9 mouse cellular contexts compared by ENCODE assay signal in the genomic region with DNA sequence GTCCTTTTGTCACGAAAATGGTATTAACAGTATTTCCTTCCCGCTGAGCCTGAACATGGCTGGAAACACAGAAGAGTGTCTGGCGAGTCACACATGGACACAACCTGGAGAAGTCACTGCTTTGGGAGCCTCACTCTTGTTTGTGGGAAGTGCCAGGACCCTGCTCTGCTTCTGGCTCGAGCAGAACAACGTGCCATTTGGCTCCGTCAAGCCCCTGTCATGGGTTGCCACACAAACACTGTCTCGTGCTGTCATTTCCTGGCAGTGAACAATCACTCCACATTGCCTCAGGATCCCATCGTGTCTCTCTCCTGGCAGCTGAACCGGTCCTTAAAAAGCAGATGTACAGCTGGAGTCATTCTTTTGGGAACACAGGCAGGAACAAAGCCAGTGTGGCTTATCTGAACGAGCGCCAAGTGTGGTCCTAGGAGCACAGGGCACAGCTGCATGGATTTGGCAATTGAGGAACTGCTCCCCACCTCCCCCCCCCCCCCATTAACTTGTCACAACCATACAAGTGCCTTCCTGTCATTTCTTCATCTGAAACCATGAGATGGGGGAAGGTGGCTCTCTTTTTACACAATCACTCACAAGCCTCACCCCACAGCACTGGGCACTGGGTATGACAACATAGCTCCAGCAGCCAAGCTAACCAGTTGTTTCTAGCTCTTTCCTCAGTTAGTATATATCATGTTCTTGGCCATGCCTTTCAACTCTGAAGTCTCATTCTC. TPM values are rescaled to one million over a fixed set of nuclear protein-coding genes. Genes with fewer than 3 reads are reported as not detected.
A peak's percentile ranks its signal among the peaks of the same experiment; 100 is the strongest.
DNase-seq lines count a peak whose midpoint lies in the region; ATAC-seq and TF ChIP-seq lines count a peak whose summit lies in the region.
"Had no signal": no experiment of that assay in that cellular context is flagged by ENCODE, and none has a peak within 500 bp of the region (broad histone marks: within the 10 kb centered on the region; RNA-seq: fewer than 3 reads in every experiment).

No protein-coding gene starts in this region.

- ATAC-seq in embryonic facial prominence, embryonic 12.5 days (ENCODE audit: insufficient number of reproducible peaks, insufficient read depth, low FRiP score, low TSS enrichment), result no peak
- no peak for ATAC-seq in intestine, postnatal 0 days
- no peak for ATAC-seq in midbrain, embryonic 11.5 days (ENCODE audit: low FRiP score)
- ATAC-seq: Patski had no signal

- WGBS in embryonic facial prominence, embryonic 12.5 days, result 23% methylated on average over 11 of the region's 11 CpGs
- WGBS in intestine, postnatal 0 days, result 39% methylated on average over 11 of the region's 11 CpGs
- 31% methylated on average over 11 of the region's 11 CpGs for WGBS in limb, embryonic 10.5 days
- 29% methylated on average over 11 of the region's 11 CpGs for WGBS in midbrain, embryonic 11.5 days

- H3K4me2 ChIP-seq in embryonic facial prominence, embryonic 12.5 days (replicated peaks), result peak overlapping the region; percentile 49
- peak overlapping the region; percentile 58 for H3K4me2 ChIP-seq in intestine, postnatal 0 days (replicated peaks; ENCODE audit: low read depth)
- H3K4me2 ChIP-seq in midbrain, embryonic 11.5 days, result peak overlapping the region; percentile 46

- TF ChIP-seq CTCF in testis, adult 2 months (IDR thresholded peaks at IDR 0.05; ENCODE audit: control insufficient read depth, insufficient read depth, insufficient replicate concordance, low read depth, low read length), result no peak
- no peak for TF ChIP-seq CTCF in intestine, postnatal 0 days (IDR thresholded peaks at IDR 0.05; ENCODE audit: low read depth)

- H3K4me1 ChIP-seq in testis, adult 2 months (ENCODE audit: control insufficient read depth, insufficient read depth, low read length), result peaks cover 8% of the 10 kb centered on the region
- peaks cover 25% of the 10 kb centered on the region for H3K4me1 ChIP-seq in embryonic facial prominence, embryonic 12.5 days
- H3K4me1 ChIP-seq in intestine, postnatal 0 days (replicated peaks; ENCODE audit: control insufficient read depth, insufficient read depth, low read length), result peaks cover 6% of the 10 kb centered on the region; the same call in 1 of the 2 replicates
- peaks cover 50% of the 10 kb centered on the region for H3K4me1 ChIP-seq in limb, embryonic 10.5 days
- H3K4me1 ChIP-seq in midbrain, embryonic 11.5 days (ENCODE audit: control insufficient read depth, insufficient read depth, low read length), result peaks cover 27% of the 10 kb centered on the region

- no peak for DNase-seq in testis, postnatal 10 days (ENCODE audit: low spot score)
- peak; percentile 99 for DNase-seq in heart, adult 11 months
- peak; percentile 48 for DNase-seq in limb, embryonic 10.5 days (ENCODE audit: low spot score)
- no peak for DNase-seq in midbrain, embryonic 11.5 days (ENCODE audit: low spot score, missing footprints)
- peak; percentile 58 for DNase-seq in spleen, adult 12 weeks (ENCODE audit: low spot score)

- no peaks in the 10 kb centered on the region for H3K27me3 ChIP-seq in testis, adult 2 months (ENCODE audit: control insufficient read depth, insufficient read depth, low read length)
- H3K27me3 ChIP-seq in embryonic facial prominence, embryonic 12.5 days, result no peaks in the 10 kb centered on the region
- no peaks in the 10 kb centered on the region for H3K27me3 ChIP-seq in intestine, postnatal 0 days (replicated peaks; ENCODE audit: control insufficient read depth, insufficient read depth, low read length)
- H3K27me3 ChIP-seq in limb, embryonic 10.5 days (ENCODE audit: low read depth, poor library complexity, severe bottlenecking), result no peaks in the 10 kb centered on the region
- no peaks in the 10 kb centered on the region for H3K27me3 ChIP-seq in midbrain, embryonic 11.5 days (ENCODE audit: control insufficient read depth, insufficient read depth, low read length)
- H3K27me3 ChIP-seq: Patski had no signal

- H3K36me3 ChIP-seq in testis, adult 2 months (ENCODE audit: control insufficient read depth, insufficient read depth, low read length), result no peaks in the 10 kb centered on the region
- no peaks in the 10 kb centered on the region for H3K36me3 ChIP-seq in embryonic facial prominence, embryonic 12.5 days
- no peaks in the 10 kb centered on the region for H3K36me3 ChIP-seq in intestine, postnatal 0 days (ENCODE audit: control insufficient read depth, insufficient read depth)
- no peaks in the 10 kb centered on the region for H3K36me3 ChIP-seq in limb, embryonic 10.5 days
- H3K36me3 ChIP-seq in midbrain, embryonic 11.5 days (ENCODE audit: control insufficient read depth, insufficient read depth, low read length), result no peaks in the 10 kb centered on the region

- no peaks in the 10 kb centered on the region for H3K9me3 ChIP-seq in embryonic facial prominence, embryonic 12.5 days
- no peaks in the 10 kb centered on the region for H3K9me3 ChIP-seq in intestine, postnatal 0 days (ENCODE audit: control insufficient read depth)
- no peaks in the 10 kb centered on the region for H3K9me3 ChIP-seq in limb, embryonic 10.5 days (replicated peaks)
- no peaks in the 10 kb centered on the region for H3K9me3 ChIP-seq in midbrain, embryonic 11.5 days (ENCODE audit: control insufficient read depth, low read length)

- peak overlapping the region; percentile 88 for H3K27ac ChIP-seq in testis, adult 2 months (ENCODE audit: control insufficient read depth, insufficient read depth, low read depth, low read length)
- peak overlapping the region; percentile 98 for H3K27ac ChIP-seq in embryonic facial prominence, embryonic 12.5 days
- peak overlapping the region; percentile 60 for H3K27ac ChIP-seq in intestine, postnatal 0 days (ENCODE audit: low read depth, low read length)
- peak overlapping the region; percentile 97 for H3K27ac ChIP-seq in limb, embryonic 10.5 days
- H3K27ac ChIP-seq in midbrain, embryonic 11.5 days (ENCODE audit: low read depth, low read length), result peak overlapping the region; percentile 84

- peak overlapping the region; percentile 26 for H3K4me3 ChIP-seq in testis, adult 2 months (ENCODE audit: control insufficient read depth, low read depth, low read length)
- H3K4me3 ChIP-seq in embryonic facial prominence, embryonic 12.5 days, result peak overlapping the region; percentile 20
- H3K4me3 ChIP-seq in intestine, postnatal 0 days (ENCODE audit: low read depth, low read length), result 0 out of 2 replicates have a peak overlapping the region, but pooled peaks have one; percentile 14
- H3K4me3 ChIP-seq in limb, embryonic 10.5 days, result peak overlapping the region; percentile 40
- 0 out of 2 replicates have a peak overlapping the region, but pooled peaks have one; percentile 1 for H3K4me3 ChIP-seq in midbrain, embryonic 11.5 days (ENCODE audit: low read depth, low read length)

- no peak for TF ChIP-seq POLR2A in testis, adult 2 months (IDR thresholded peaks at IDR 0.05; ENCODE audit: control insufficient read depth, low read depth, low read length)

- peak overlapping the region; percentile 10; the same call in 1 of the 2 replicates for H3K9ac ChIP-seq in embryonic facial prominence, embryonic 12.5 days
- H3K9ac ChIP-seq in intestine, postnatal 0 days (ENCODE audit: low read depth, low read length), result no peak overlapping the region
- H3K9ac ChIP-seq in midbrain, embryonic 11.5 days (ENCODE audit: low read length), result peak overlapping the region; percentile 41

RNA-seq across cellular contexts. Expression of a gene that starts 2.3 kb away (rescaled TPM):
- 9.1 and 11.1 TPM in 2 replicates for polyA plus RNA-seq in testis, adult 2 months (2012; rRNA removed)
- polyA plus RNA-seq in embryonic facial prominence, embryonic 12.5 days (2016; fragmentation: Nextera tagmentation; extraction: Ambion mirVana), result 41.6 and 47.0 TPM in 2 replicates
- 13.3 and 16.7 TPM in 2 replicates for polyA plus RNA-seq in intestine, postnatal 0 days (2015; fragmentation: Nextera tagmentation; extraction: Ambion mirVana)
- 46.7 and 50.8 TPM in 2 replicates for polyA plus RNA-seq in limb, embryonic 10.5 days (2016; fragmentation: Nextera tagmentation; extraction: Ambion mirVana)
- polyA plus RNA-seq in midbrain, embryonic 11.5 days (2014; fragmentation: Nextera tagmentation; extraction: Ambion mirVana), result 34.1 and 35.1 TPM in 2 replicates

RNA-seq across cellular contexts. Expression of a gene that starts 34.9 kb away (rescaled TPM):
- polyA plus RNA-seq in testis, adult 2 months (2012; rRNA removed), result 538 and 540 TPM in 2 replicates
- polyA plus RNA-seq in embryonic facial prominence, embryonic 12.5 days (2016; fragmentation: Nextera tagmentation; extraction: Ambion mirVana), result 3,184 and 3,209 TPM in 2 replicates
- polyA plus RNA-seq in intestine, postnatal 0 days (2015; fragmentation: Nextera tagmentation; extraction: Ambion mirVana), result 1,056 and 1,104 TPM in 2 replicates
- 2,611 and 2,929 TPM in 2 replicates for polyA plus RNA-seq in limb, embryonic 10.5 days (2016; fragmentation: Nextera tagmentation; extraction: Ambion mirVana)
- polyA plus RNA-seq in midbrain, embryonic 11.5 days (2014; fragmentation: Nextera tagmentation; extraction: Ambion mirVana), result 3,662 and 3,728 TPM in 2 replicates

RNA-seq across cellular contexts. Expression of a gene that starts 44.2 kb away (rescaled TPM):
- 0.17 and 0.18 TPM in 2 replicates for polyA plus RNA-seq in testis, adult 2 months (2012; rRNA removed)
- 0.22 and 0.67 TPM in 2 replicates for polyA plus RNA-seq in embryonic facial prominence, embryonic 12.5 days (2016; fragmentation: Nextera tagmentation; extraction: Ambion mirVana)
- not detected in 2 replicates for polyA plus RNA-seq in intestine, postnatal 0 days (2015; fragmentation: Nextera tagmentation; extraction: Ambion mirVana)
- polyA plus RNA-seq in limb, embryonic 10.5 days (2016; fragmentation: Nextera tagmentation; extraction: Ambion mirVana), result not detected in 2 replicates
- polyA plus RNA-seq in midbrain, embryonic 11.5 days (2014; fragmentation: Nextera tagmentation; extraction: Ambion mirVana), result not detected in 2 replicates

RNA-seq across cellular contexts. Expression of a gene that starts 55.4 kb away (rescaled TPM):
- 8.6 and 9.7 TPM in 2 replicates for polyA plus RNA-seq in testis, adult 2 months (2012; rRNA removed)
- polyA plus RNA-seq in embryonic facial prominence, embryonic 12.5 days (2016; fragmentation: Nextera tagmentation; extraction: Ambion mirVana), result 110 and 112 TPM in 2 replicates
- 24.5 and 26.3 TPM in 2 replicates for polyA plus RNA-seq in intestine, postnatal 0 days (2015; fragmentation: Nextera tagmentation; extraction: Ambion mirVana)
- 163 and 166 TPM in 2 replicates for polyA plus RNA-seq in limb, embryonic 10.5 days (2016; fragmentation: Nextera tagmentation; extraction: Ambion mirVana)
- polyA plus RNA-seq in midbrain, embryonic 11.5 days (2014; fragmentation: Nextera tagmentation; extraction: Ambion mirVana), result 85.4 and 97.9 TPM in 2 replicates

Comparison
In these comparisons a context has a peak if more than half of its experiments do, and no peak if none do; other contexts are left out.
1. DNase-seq: peak in heart, adult 11 months (single experiment), limb, embryonic 10.5 days (single experiment) and spleen, adult 12 weeks (single experiment); none in testis, postnatal 10 days (single experiment) and midbrain, embryonic 11.5 days (single experiment).
2. Peak in every context shown above with its lines, with median percentiles within 50 percentile points of each other: H3K27ac ChIP-seq, H3K4me3 ChIP-seq and H3K4me2 ChIP-seq.